ENCODE assay signal across 8 mouse cellular contexts in the genomic region with DNA sequence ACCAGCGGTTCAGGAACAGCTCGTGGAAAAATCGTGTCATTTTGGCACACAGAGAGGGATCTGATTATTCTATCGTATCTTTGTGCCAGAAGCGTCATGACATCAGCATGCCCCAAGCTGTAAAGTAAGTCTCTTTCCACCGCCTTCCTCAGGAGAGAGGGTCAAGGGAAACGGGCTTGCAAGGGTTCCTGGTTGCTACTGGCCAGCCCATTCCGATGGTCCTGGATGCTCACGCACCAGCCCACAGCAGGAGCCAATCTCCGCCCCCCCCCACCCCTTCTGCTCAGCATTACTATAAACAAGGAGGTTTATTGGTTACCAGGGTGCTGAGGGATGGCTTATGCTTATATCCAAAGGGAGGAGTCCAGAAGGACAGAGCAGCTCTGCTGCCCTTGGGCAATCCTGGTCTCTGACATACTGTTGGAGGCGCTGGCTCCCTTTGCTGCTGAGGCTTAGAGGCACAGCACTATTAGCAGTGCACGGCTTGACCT. TPM values are rescaled to one million over a fixed set of nuclear protein-coding genes. Genes with fewer than 3 reads are reported as not detected.
DNase-seq lines count a peak whose midpoint lies in the region; ATAC-seq and TF ChIP-seq lines count a peak whose summit lies in the region.

No protein-coding gene starts in this region.

- H3K4me3 ChIP-seq in forebrain, embryonic 15.5 days: peak overlapping the region; percentile 22
- H3K4me3 ChIP-seq in hindbrain, postnatal 0 days (ENCODE audit: low read length): peak overlapping the region; percentile 31
- peak overlapping the region; percentile 10 for H3K4me3 ChIP-seq in liver, embryonic 15.5 days (replicated peaks)
- H3K4me3 ChIP-seq in neural tube, embryonic 14.5 days (ENCODE audit: low read depth, low read length): peak overlapping the region; percentile 23

- peak overlapping the region; percentile 45 for H3K4me2 ChIP-seq in forebrain, embryonic 15.5 days (replicated peaks)
- H3K4me2 ChIP-seq in hindbrain, postnatal 0 days (ENCODE audit: low read depth, low read length): peak overlapping the region; percentile 59
- peak overlapping the region; percentile 45 for H3K4me2 ChIP-seq in liver, embryonic 15.5 days
- H3K4me2 ChIP-seq in neural tube, embryonic 14.5 days (ENCODE audit: low read depth, low read length): peak overlapping the region; percentile 65

- peak; percentile 31 for DNase-seq in cerebellum, adult 9-11 months
- DNase-seq in cerebellum, adult 9-10 months: no peak
- DNase-seq in adrenal gland, postnatal 10 days: peak; percentile 73
- DNase-seq in hindbrain, postnatal 0 days (ENCODE audit: low spot score): peak; percentile 71
- DNase-seq in T-cell, adult 2 months (ENCODE audit: low spot score): no peak

- no peak overlapping the region for H3K27ac ChIP-seq in forebrain, embryonic 15.5 days (replicated peaks)
- no peak overlapping the region; the same call in 1 of the 2 replicates for H3K27ac ChIP-seq in hindbrain, postnatal 0 days
- no peak overlapping the region for H3K27ac ChIP-seq in liver, embryonic 15.5 days (replicated peaks)
- H3K27ac ChIP-seq in neural tube, embryonic 14.5 days (ENCODE audit: low read depth, low read length): peak overlapping the region; percentile 46; the same call in 1 of the 2 replicates

- peaks cover 27% of the 10 kb centered on the region for H3K4me1 ChIP-seq in forebrain, embryonic 15.5 days
- peaks cover 9% of the 10 kb centered on the region for H3K4me1 ChIP-seq in hindbrain, postnatal 0 days (ENCODE audit: insufficient read depth, low read length)
- peaks cover 59% of the 10 kb centered on the region for H3K4me1 ChIP-seq in liver, embryonic 15.5 days (replicated peaks)
- H3K4me1 ChIP-seq in neural tube, embryonic 14.5 days (ENCODE audit: control insufficient read depth, insufficient read depth, low read length): peaks cover 15% of the 10 kb centered on the region

- H3K27me3 ChIP-seq in forebrain, embryonic 15.5 days: no peaks in the 10 kb centered on the region
- no peaks in the 10 kb centered on the region for H3K27me3 ChIP-seq in hindbrain, postnatal 0 days (ENCODE audit: insufficient read depth, low read length)
- peaks cover 7% of the 10 kb centered on the region for H3K27me3 ChIP-seq in liver, embryonic 15.5 days
- H3K27me3 ChIP-seq in neural tube, embryonic 14.5 days (ENCODE audit: control insufficient read depth, insufficient read depth, low read length): no peaks in the 10 kb centered on the region

- H3K9me3 ChIP-seq in forebrain, embryonic 15.5 days: no peaks in the 10 kb centered on the region
- H3K9me3 ChIP-seq in hindbrain, postnatal 0 days (ENCODE audit: low read length): no peaks in the 10 kb centered on the region
- no peaks in the 10 kb centered on the region for H3K9me3 ChIP-seq in liver, embryonic 15.5 days (replicated peaks)
- H3K9me3 ChIP-seq in neural tube, embryonic 14.5 days (ENCODE audit: control insufficient read depth, low read length): no peaks in the 10 kb centered on the region

- peak; percentile 52 for TF ChIP-seq CTCF in hindbrain, postnatal 0 days (IDR thresholded peaks at IDR 0.05; ENCODE audit: low read depth)

- H3K36me3 ChIP-seq in forebrain, embryonic 15.5 days: no peaks in the 10 kb centered on the region
- H3K36me3 ChIP-seq in hindbrain, postnatal 0 days (ENCODE audit: insufficient read depth, low read length): no peaks in the 10 kb centered on the region
- no peaks in the 10 kb centered on the region for H3K36me3 ChIP-seq in liver, embryonic 15.5 days (replicated peaks)
- no peaks in the 10 kb centered on the region for H3K36me3 ChIP-seq in neural tube, embryonic 14.5 days (ENCODE audit: control insufficient read depth, insufficient read depth, low read length)

- ATAC-seq in forebrain, embryonic 15.5 days (replicated peaks): no peak
- ATAC-seq in hindbrain, postnatal 0 days: peak; percentile 39; the same call in 1 of the 2 replicates
- peak; percentile 25 for ATAC-seq in liver, embryonic 15.5 days (ENCODE audit: insufficient read depth)
- ATAC-seq in neural tube, embryonic 14.5 days (ENCODE audit: low read depth): peak; percentile 20; the same call in 1 of the 2 replicates

- whole genome bisulfite sequencing in forebrain, embryonic 15.5 days: 5% methylated on average over 12 of the region's 12 CpGs
- WGBS in hindbrain, postnatal 0 days: 4% methylated on average over 12 of the region's 12 CpGs
- WGBS in liver, embryonic 15.5 days (ENCODE audit: insufficient replicate concordance): 19% methylated on average over 12 of the region's 12 CpGs
- 2% methylated on average over 12 of the region's 12 CpGs for WGBS in neural tube, embryonic 14.5 days

- H3K9ac ChIP-seq in forebrain, embryonic 15.5 days (replicated peaks): peak overlapping the region; percentile 20; the same call in 1 of the 2 replicates
- peak overlapping the region; percentile 42 for H3K9ac ChIP-seq in hindbrain, postnatal 0 days (replicated peaks; ENCODE audit: low read length)
- no peak overlapping the region for H3K9ac ChIP-seq in liver, embryonic 15.5 days
- H3K9ac ChIP-seq in neural tube, embryonic 14.5 days (replicated peaks; ENCODE audit: low read depth, low read length): peak overlapping the region; percentile 46

RNA-seq across cellular contexts. Expression of a gene that starts 3.8 kb away (rescaled TPM):
- total RNA-seq in adrenal gland, postnatal 10 days (2021): 10 to 100 TPM; 21.0 to 23.8 TPM
- polyA plus RNA-seq in forebrain, embryonic 15.5 days (2015; fragmentation: Nextera tagmentation; extraction: Ambion mirVana): 13.9 and 18.0 TPM in 2 replicates
- total RNA-seq in hindbrain, postnatal 0 days (2014; rRNA removed): 14.5 and 17.1 TPM in 2 replicates
- 16.0 and 16.2 TPM in 2 replicates for polyA plus RNA-seq in hindbrain, postnatal 0 days (2015; fragmentation: Nextera tagmentation; extraction: Ambion mirVana)
- polyA plus RNA-seq in liver, embryonic 15.5 days (2015; fragmentation: Nextera tagmentation; extraction: Ambion mirVana): 2.6 and 3.5 TPM in 2 replicates
- polyA plus RNA-seq in neural tube, embryonic 14.5 days (2014; fragmentation: Nextera tagmentation; extraction: Ambion mirVana): 26.9 and 27.3 TPM in 2 replicates

Comparison
In these comparisons a context has a peak if more than half of its experiments do, and no peak if none do; other contexts are left out.
1. DNase-seq: peak in cerebellum, adult 9-11 months (single experiment), adrenal gland, postnatal 10 days (single experiment) and hindbrain, postnatal 0 days (single experiment); none in cerebellum, adult 9-10 months (single experiment) and T-cell, adult 2 months (single experiment).
2. Peak in every context shown above with its lines, with median percentiles within 50 percentile points of each other: H3K4me2 ChIP-seq and H3K4me3 ChIP-seq.